Mouse (Mus musculus) spleen, postnatal 0 days (tissue): ENCODE results near the gene Pcmt1. TPM values are rescaled to one million over a fixed set of nuclear protein-coding genes. Genes with fewer than 3 reads are reported as not detected.

ENCODE experiments used
- polyA plus RNA-seq: library from polyadenylated mRNA; unstranded; fragments of >200 nt; fragmentation: Nextera tagmentation; extraction: Ambion mirVana; gene quantifications from 2 replicates; pipeline ENCODE4 v1.2.1, GENCODE M21; 2015

The Pcmt1 gene
- 126 and 129 TPM in 2 replicates for polyA plus RNA-seq

GRCm38 (mm10) chr10:7680731-7681301 lies at the start of gene Pcmt1, which contains the start of gene Lats1:
TSS of gene Pcmt1 (minus strand) at chr10:7681136.
TSS of gene Lats1 (plus strand) at chr10:7681214.

GRCm38 (mm10) chr10:7725751-7726500 lies 45.0 kb upstream of the Pcmt1 start, which contains the start of gene Katna1:
TSS of gene Katna1 (plus strand) at chr10:7726000.

GRCm38 (mm10) chr10:7667342-7667802 lies 13.6 kb downstream of the Pcmt1 start, which contains the start of gene Nup43:
TSS of gene Nup43 (plus strand) at chr10:7667503.

GRCm38 (mm10) chr10:7589592-7590233 lies 91.2 kb downstream of the Pcmt1 start, which contains the start of gene Lrp11:
TSS of gene Lrp11 (plus strand) at chr10:7589800.

Other genes starting within 250 kb of the Pcmt1 start
- gene Ulbp1, start 207.5 kb downstream of the Pcmt1 start, polyA plus RNA-seq = 2.7 and 3.3 TPM in 2 replicates
- 0.58 and 0.84 TPM in 2 replicates for gene Lrp11, start 91.3 kb downstream of the Pcmt1 start, polyA plus RNA-seq
- 28.9 and 29.8 TPM in 2 replicates for gene Nup43, start 13.6 kb downstream of the Pcmt1 start, polyA plus RNA-seq
- gene Lats1, start 78 bp upstream of the Pcmt1 start, polyA plus RNA-seq = 3.1 and 3.7 TPM in 2 replicates
- gene Katna1, start 44.9 kb upstream of the Pcmt1 start, polyA plus RNA-seq = 36.3 and 37.3 TPM in 2 replicates
- 56.3 and 60.2 TPM in 2 replicates for gene Ginm1, start 111.7 kb upstream of the Pcmt1 start, polyA plus RNA-seq
- gene Ppil4, start 111.8 kb upstream of the Pcmt1 start, polyA plus RNA-seq = 32.9 and 33.1 TPM in 2 replicates
- 0.82 and 1.1 TPM in 2 replicates for gene Zc3h12d, start 151.3 kb upstream of the Pcmt1 start, polyA plus RNA-seq